Comparison of ENCODE assay signal across 27 mouse cellular contexts in genomic region chr2:38586733-38587132, GRCm38 (mm10). TPM values are rescaled to one million over a fixed set of nuclear protein-coding genes. Genes with fewer than 3 reads are reported as not detected.
A peak's percentile ranks its signal among the peaks of the same experiment; 100 is the strongest.
DNase-seq lines count a peak whose midpoint lies in the region; ATAC-seq lines count a peak whose summit lies in the region.
"Had no signal": no experiment of that assay in that cellular context is flagged by ENCODE, and none has a peak within 500 bp of the region (broad histone marks: within the 10 kb centered on the region; RNA-seq: fewer than 3 reads in every experiment).

No protein-coding gene starts in this region.

- peaks cover 17% of the 10 kb centered on the region for H3K36me3 ChIP-seq in heart, embryonic 16.5 days (ENCODE audit: control insufficient read depth, insufficient read depth)
- peaks cover 10% of the 10 kb centered on the region; the same call in 1 of the 2 replicates for H3K36me3 ChIP-seq in midbrain, embryonic 11.5 days (ENCODE audit: control insufficient read depth, insufficient read depth, low read length)
- 0 out of 2 replicates have a peak, but pooled peaks cover 3% of the 10 kb centered on the region for H3K36me3 ChIP-seq in midbrain, embryonic 16.5 days (ENCODE audit: control insufficient read depth, insufficient read depth, low read length)
- peaks cover 30% of the 10 kb centered on the region for H3K36me3 ChIP-seq in hindbrain, embryonic 12.5 days

- intact Hi-C loops in heart, postnatal 14 days (cut with DNase I): loop anchor here (5.0 kb wide), 1 partner anchor 74 kb away; the partner anchor contains the start of gene Nek6

- H3K9ac ChIP-seq in heart, embryonic 16.5 days (ENCODE audit: low read length): no peak overlapping the region
- no peak overlapping the region for H3K9ac ChIP-seq in midbrain, embryonic 11.5 days (ENCODE audit: low read length)
- H3K9ac ChIP-seq in midbrain, embryonic 16.5 days (ENCODE audit: low read depth, low read length): no peak overlapping the region
- no peak overlapping the region for H3K9ac ChIP-seq in hindbrain, embryonic 12.5 days
- H3K9ac ChIP-seq: embryonic facial prominence, embryonic 12.5 days; liver, embryonic 14.5 days had no signal

- H3K4me1 ChIP-seq in heart, embryonic 16.5 days (ENCODE audit: control insufficient read depth, insufficient read depth, low read length): peaks cover 10% of the 10 kb centered on the region
- H3K4me1 ChIP-seq in midbrain, embryonic 11.5 days (ENCODE audit: control insufficient read depth, insufficient read depth, low read length): peaks cover 40% of the 10 kb centered on the region
- H3K4me1 ChIP-seq in midbrain, embryonic 16.5 days (ENCODE audit: control insufficient read depth, insufficient read depth, low read length): peaks cover 24% of the 10 kb centered on the region
- H3K4me1 ChIP-seq in hindbrain, embryonic 12.5 days: peaks cover 30% of the 10 kb centered on the region

- H3K4me3 ChIP-seq in heart, embryonic 16.5 days (ENCODE audit: low read length): no peak overlapping the region
- no peak overlapping the region for H3K4me3 ChIP-seq in midbrain, embryonic 11.5 days (ENCODE audit: low read depth, low read length)
- no peak overlapping the region for H3K4me3 ChIP-seq in midbrain, embryonic 16.5 days (ENCODE audit: low read depth, low read length)
- no peak overlapping the region for H3K4me3 ChIP-seq in hindbrain, embryonic 12.5 days
- H3K4me3 ChIP-seq: embryonic facial prominence, embryonic 12.5 days; heart, adult 2 months; hindbrain, embryonic 10.5 days had no signal

- ATAC-seq in heart, embryonic 16.5 days (replicated peaks; ENCODE audit: extremely low read depth, insufficient read depth, low FRiP score): peak; percentile 57; the same call in 1 of the 2 replicates
- ATAC-seq in midbrain, embryonic 11.5 days (ENCODE audit: low FRiP score): no peak
- no peak for ATAC-seq in midbrain, embryonic 16.5 days
- ATAC-seq in hindbrain, embryonic 12.5 days (ENCODE audit: low FRiP score): no peak
- ATAC-seq: CD4-positive, CD25-positive, alpha-beta regulatory T cell, adult 4 months; hindbrain, embryonic 16.5 days had no signal

- H3K27ac ChIP-seq in heart, embryonic 16.5 days (ENCODE audit: low read length): peak overlapping the region; percentile 2; the same call in 1 of the 2 replicates
- H3K27ac ChIP-seq in midbrain, embryonic 11.5 days (ENCODE audit: low read depth, low read length): no peak overlapping the region
- no peak overlapping the region for H3K27ac ChIP-seq in midbrain, embryonic 16.5 days (ENCODE audit: low read length)
- no peak overlapping the region for H3K27ac ChIP-seq in hindbrain, embryonic 12.5 days
- H3K27ac ChIP-seq: embryonic facial prominence, embryonic 12.5 days; heart, adult 2 months; kidney, postnatal 0 days; liver, embryonic 14.5 days; macrophage had no signal

- H3K4me2 ChIP-seq in heart, embryonic 16.5 days (ENCODE audit: low read depth, low read length): no peak overlapping the region
- no peak overlapping the region for H3K4me2 ChIP-seq in midbrain, embryonic 11.5 days
- H3K4me2 ChIP-seq in midbrain, embryonic 16.5 days (ENCODE audit: low read length): no peak overlapping the region
- no peak overlapping the region for H3K4me2 ChIP-seq in hindbrain, embryonic 12.5 days (replicated peaks)
- H3K4me2 ChIP-seq: embryonic facial prominence, embryonic 12.5 days had no signal

- no peaks in the 10 kb centered on the region for H3K27me3 ChIP-seq in heart, embryonic 16.5 days (ENCODE audit: control insufficient read depth, insufficient read depth, low read length)
- H3K27me3 ChIP-seq in midbrain, embryonic 11.5 days (ENCODE audit: control insufficient read depth, insufficient read depth, low read length): no peaks in the 10 kb centered on the region
- H3K27me3 ChIP-seq in midbrain, embryonic 16.5 days (ENCODE audit: control insufficient read depth, insufficient read depth, low read depth, low read length): no peaks in the 10 kb centered on the region
- H3K27me3 ChIP-seq in hindbrain, embryonic 12.5 days: no peaks in the 10 kb centered on the region
- H3K27me3 ChIP-seq: embryonic facial prominence, embryonic 12.5 days had no signal

- H3K9me3 ChIP-seq in heart, embryonic 16.5 days (replicated peaks; ENCODE audit: control insufficient read depth, low read length): no peaks in the 10 kb centered on the region
- no peaks in the 10 kb centered on the region for H3K9me3 ChIP-seq in midbrain, embryonic 11.5 days (ENCODE audit: control insufficient read depth, low read length)
- H3K9me3 ChIP-seq in midbrain, embryonic 16.5 days (replicated peaks; ENCODE audit: control insufficient read depth, low read length, poor library complexity, severe bottlenecking): no peaks in the 10 kb centered on the region
- H3K9me3 ChIP-seq in hindbrain, embryonic 12.5 days (replicated peaks): no peaks in the 10 kb centered on the region
- H3K9me3 ChIP-seq: embryonic facial prominence, embryonic 12.5 days; hindbrain, embryonic 10.5 days had no signal

- WGBS in heart, embryonic 16.5 days: 33% methylated on average over 6 of the region's 6 CpGs
- WGBS in midbrain, embryonic 11.5 days: 86% methylated on average over 6 of the region's 6 CpGs
- WGBS in midbrain, embryonic 16.5 days: 71% methylated on average over 6 of the region's 6 CpGs
- 89% methylated on average over 6 of the region's 6 CpGs for WGBS in hindbrain, embryonic 12.5 days

- peak; percentile 89 for DNase-seq in heart, adult 11 months
- DNase-seq in heart, postnatal 4 days: no peak
- DNase-seq in heart, postnatal 14 days: no peak
- peak; percentile 83 for DNase-seq in midbrain, embryonic 11.5 days (ENCODE audit: low spot score, missing footprints)
- DNase-seq: adrenal gland, postnatal 25 days; cerebellum, adult 11-12 months; cerebellum, adult 9-11 months; embryo, embryonic 11 days; gastrocnemius, postnatal 25 days; heart, adult 2 months; kidney, adult 8-10 months; kidney, postnatal 4 days; left cerebral cortex, postnatal 4 days; lung, adult 2 months; lung, postnatal 10 days; thymus, adult 2 months; thymus, postnatal 36 days had no signal

RNA-seq across cellular contexts. Expression of gene Psmb7, which starts 57.2 kb away (rescaled TPM):
- 100 to 1,000 TPM; 252 to 254 TPM for total RNA-seq in heart, postnatal 4 days (2021)
- polyA plus RNA-seq in heart, embryonic 16.5 days (2015; fragmentation: Nextera tagmentation; extraction: Ambion mirVana): 214 and 217 TPM in 2 replicates
- total RNA-seq in heart, postnatal 14 days (2021): 100 to 1,000 TPM; 242 to 254 TPM
- 345 and 351 TPM in 2 replicates for polyA plus RNA-seq in midbrain, embryonic 11.5 days (2014; fragmentation: Nextera tagmentation; extraction: Ambion mirVana)
- 260 and 275 TPM in 2 replicates for polyA plus RNA-seq in midbrain, embryonic 16.5 days (2015; fragmentation: Nextera tagmentation; extraction: Ambion mirVana)
- polyA plus RNA-seq in hindbrain, embryonic 12.5 days (2016; fragmentation: Nextera tagmentation; extraction: Ambion mirVana): 267 and 272 TPM in 2 replicates

Comparison
In these comparisons a context has a peak if more than half of its experiments do, and no peak if none do; other contexts are left out.
1. DNase-seq: peak in heart, adult 11 months (single experiment) and midbrain, embryonic 11.5 days (single experiment); none in heart, postnatal 4 days (single experiment) and heart, postnatal 14 days (0 of 2).